Mouse (Mus musculus): ENCODE data around the gene Olfr1366.
A peak's percentile ranks its signal among the peaks of the same experiment; 100 is the strongest.
"Not testable (repeated sequence)": the region's sequence is repeated elsewhere in the genome, so short reads cannot be mapped to it uniquely, and the experiment has no call there.

Gene Olfr1366

DNA sequence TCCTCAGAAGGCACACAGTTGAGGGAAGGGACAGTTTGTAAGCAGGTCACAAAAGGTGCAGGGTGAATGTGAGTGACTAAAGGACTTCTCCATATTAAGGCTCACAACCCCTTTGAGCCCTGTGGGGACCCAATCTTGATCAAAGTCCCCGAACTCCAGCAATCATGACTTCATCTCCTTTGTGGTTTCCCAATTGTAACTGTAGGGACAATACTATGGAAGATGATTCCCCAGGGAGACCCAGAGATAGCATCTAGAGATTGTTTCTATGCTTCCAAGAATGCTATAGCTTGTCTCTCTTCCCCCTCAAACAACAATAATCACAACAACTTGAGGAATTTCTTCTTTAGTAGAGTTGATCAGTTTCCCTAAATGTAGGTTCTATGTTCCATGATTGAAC lies at the start of gene Olfr1366:
Gene Olfr1366, minus strand, starts transcription at position 101 of the 400 bp plus-strand sequence.
- no peak for DNase-seq (ENCODE audit: low spot score)

- no peak for DNase-seq (ENCODE audit: low spot score)
Observed at GRCm38 (mm10) chr13:21591618-21592017, 49.0 kb upstream of the Olfr1366 start.

GRCm38 (mm10) chr13:21581659-21582058 lies 39.1 kb upstream of the Olfr1366 start, which contains the start of gene Olfr1364:
Gene Olfr1364 (minus strand): TSS chr13:21581759.
- no peak for DNase-seq (ENCODE audit: low spot score)

DNA sequence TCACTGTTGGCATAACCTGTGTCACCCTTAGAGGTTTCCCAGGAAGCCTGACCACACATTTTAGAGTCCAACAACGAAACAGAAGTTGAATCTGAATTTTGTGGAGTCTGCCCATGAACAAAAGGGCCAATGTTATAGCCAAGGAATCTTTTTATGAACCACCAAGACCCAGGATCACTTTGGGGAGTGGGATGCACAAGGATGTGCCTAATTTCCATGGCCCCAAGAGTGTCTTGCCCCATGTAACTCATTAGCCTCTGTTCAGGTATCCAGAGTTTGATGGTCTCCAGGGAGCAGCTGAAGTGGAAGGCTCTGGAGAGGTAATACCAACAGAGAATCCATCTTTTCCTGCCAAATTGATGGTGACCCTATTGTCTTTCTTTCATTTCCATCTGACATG lies 17.2 kb upstream of the Olfr1366 start, which contains the start of gene Olfr1535:
Gene Olfr1535, minus strand, starts transcription at position 101 of the 400 bp plus-strand sequence.
- no peak for DNase-seq (ENCODE audit: low spot score)

DNA sequence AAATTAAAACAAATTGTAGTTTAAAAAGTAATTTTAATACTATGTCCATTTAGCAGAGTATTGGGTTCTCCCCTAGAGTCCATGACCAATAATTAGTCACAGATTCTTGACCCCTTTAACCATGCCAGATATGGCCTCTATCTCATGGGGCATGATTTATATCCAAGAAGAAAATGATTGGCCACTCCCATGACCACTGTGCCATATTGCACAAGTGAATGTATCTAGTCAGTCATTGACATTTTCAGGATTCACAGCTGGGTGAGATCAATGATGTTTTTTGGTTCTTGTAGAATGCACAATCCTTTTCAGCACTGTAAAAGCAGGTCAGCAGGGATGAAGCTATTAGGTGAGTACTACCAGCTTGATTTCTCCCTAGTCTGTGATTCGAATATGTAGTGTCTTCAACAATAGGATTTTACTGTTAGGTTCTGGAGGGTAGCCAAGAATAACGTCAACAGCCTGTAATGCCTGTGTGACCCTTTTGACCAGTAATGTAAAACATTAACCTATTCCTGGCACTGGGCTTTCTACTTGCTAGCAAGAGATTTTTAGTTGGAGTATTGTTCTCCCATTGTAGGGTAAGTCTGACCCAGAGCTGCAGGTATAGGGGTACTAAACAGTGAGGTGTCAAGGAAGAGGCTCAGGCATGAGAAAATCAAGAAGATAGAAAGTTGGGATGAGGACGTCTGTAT lies 8.0 kb upstream of the Olfr1366 start:
- no peak for DNase-seq (ENCODE audit: low spot score)

DNA sequence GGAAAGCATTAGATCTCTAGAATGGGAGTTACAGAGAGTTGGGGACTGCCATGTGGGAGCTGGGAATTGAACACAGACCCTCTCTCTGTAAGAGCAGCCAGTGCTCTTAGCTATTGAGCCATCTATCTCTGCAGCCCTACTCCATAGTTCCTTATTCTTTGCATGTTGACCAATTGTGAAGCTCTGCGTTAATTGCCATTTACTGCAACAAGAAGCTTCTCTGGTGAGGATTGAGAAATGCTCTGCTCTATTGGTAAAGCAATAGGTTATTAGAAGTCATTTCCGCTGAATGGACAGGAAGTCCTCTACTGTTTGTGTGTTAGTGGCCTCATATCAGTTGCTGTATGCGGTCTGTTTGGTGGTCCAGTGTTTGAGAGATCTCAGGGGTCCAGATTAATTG lies 6.9 kb upstream of the Olfr1366 start:
- DNase-seq (ENCODE audit: low spot score), result no peak

DNA sequence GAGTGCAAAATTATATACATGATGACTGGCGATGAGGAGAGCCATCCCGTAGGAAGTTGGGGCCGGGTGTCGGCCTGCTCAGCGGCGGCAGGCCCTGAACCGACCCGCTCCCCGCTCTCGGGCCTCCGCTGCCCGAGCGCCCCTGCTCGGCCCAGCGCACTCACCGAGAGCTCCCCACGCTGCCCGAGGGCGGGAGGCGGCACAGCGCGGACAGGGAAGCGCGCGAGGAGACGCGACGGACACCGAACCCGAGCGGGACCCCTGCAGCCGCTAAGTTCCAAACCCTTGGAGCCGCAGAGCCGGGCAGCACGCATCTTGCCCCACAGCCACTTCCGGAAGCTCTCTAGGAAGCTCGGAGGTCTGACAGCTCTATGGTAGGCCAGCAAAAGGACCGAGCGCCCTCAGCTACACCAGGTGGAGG lies 11.8 kb downstream of the Olfr1366 start, which contains the start of gene Zkscan8:
Gene Zkscan8, minus strand, starts transcription at position 340 of the 421 bp plus-strand sequence.
- peak; percentile 84 for DNase-seq (ENCODE audit: low spot score)

GRCm38 (mm10) chr13:21530136-21530535 lies 12.5 kb downstream of the Olfr1366 start:
- no peak for DNase-seq (ENCODE audit: low spot score)

DNA sequence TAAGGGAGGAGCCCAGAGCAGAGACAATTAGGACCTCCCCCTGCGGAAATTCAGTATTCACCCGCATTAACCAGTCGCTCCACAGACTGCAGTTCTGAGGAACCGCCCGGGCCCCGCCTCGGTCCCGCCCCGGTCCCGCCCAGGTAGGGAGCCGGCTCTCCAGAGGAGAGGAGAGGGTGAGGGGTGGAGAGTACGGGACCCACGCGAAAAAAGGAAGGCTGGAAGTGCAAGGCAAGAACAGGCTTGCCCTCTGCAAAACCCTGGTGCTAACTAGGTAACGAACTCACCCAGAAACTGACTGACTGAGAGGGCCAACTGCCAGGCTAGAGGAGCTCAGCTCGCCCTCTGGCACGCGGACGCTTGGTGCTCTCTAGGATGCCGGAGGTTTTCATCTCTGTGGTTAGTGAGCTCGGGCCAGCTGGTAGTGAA lies 36.4 kb downstream of the Olfr1366 start:
- peak; percentile 73 for DNase-seq (ENCODE audit: low spot score)

GRCm38 (mm10) chr13:21502296-21502695 lies 40.3 kb downstream of the Olfr1366 start:
- DNase-seq (ENCODE audit: low spot score), result no peak

- DNase-seq (ENCODE audit: low spot score), result not testable (repeated sequence)
Observed at GRCm38 (mm10) chr13:21501182-21501581, 41.4 kb downstream of the Olfr1366 start, which contains the start of gene Gm11273. Gene Gm11273 (minus strand): TSS chr13:21501418.

DNA sequence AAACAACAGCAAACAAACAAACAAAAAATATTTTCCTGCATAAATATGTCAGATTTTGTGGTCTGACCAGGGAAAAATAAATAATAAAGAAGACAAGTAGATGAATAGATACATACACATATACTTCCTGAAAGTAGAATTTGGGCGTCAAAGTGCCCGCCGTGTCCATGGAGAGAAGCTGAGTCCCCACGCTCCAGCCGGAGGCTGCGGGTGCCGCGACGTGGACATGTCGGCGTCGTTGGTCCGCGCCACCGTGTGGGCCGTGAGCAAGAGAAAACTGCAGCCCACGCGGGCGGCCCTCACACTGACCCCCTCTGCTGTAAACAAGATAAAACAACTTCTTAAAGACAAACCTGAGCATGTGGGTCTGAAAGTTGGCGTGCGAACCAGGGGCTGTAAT lies 47.5 kb downstream of the Olfr1366 start, which contains the start of gene AK157302:
Gene AK157302, plus strand, starts transcription at position 144 of the 400 bp plus-strand sequence.
- DNase-seq (ENCODE audit: low spot score), result no peak

GRCm38 (mm10) chr13:21492847-21493246 lies 49.8 kb downstream of the Olfr1366 start:
- no peak for DNase-seq (ENCODE audit: low spot score)

DNA sequence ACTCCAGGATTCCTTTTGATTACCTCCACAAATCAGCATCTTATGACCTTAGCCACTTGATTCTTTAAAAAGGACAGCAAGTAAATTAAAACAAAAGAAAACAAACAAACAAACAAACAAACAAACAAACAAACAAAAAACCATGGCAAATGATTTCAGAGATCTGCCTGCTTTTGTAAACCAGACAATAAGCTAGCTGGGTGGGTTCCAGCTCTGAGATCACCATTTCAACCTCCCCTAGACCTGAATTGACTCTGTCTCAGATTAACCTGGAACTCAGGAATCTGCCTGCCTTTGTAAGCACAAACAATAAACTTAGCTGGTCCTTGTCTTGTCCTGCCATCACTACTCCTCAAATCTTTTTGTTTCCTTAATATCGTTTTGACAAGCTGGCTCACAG lies 55.7 kb downstream of the Olfr1366 start:
- no peak for DNase-seq (ENCODE audit: low spot score)
